Mouse (Mus musculus): ENCODE measurements around the gene Cops3. TPM values are rescaled to one million over a fixed set of nuclear protein-coding genes. Genes with fewer than 3 reads are reported as not detected.
"Not testable (repeated sequence)": the region's sequence is repeated elsewhere in the genome, so short reads cannot be mapped to it uniquely, and the experiment has no call there.

Cops3 gene
- total RNA-seq (2015; ENCODE audit: low replicate concordance) = 57.4 and 74.6 TPM in 2 replicates
- total RNA-seq (2017; ENCODE audit: low replicate concordance) = 40.9 and 42.7 TPM in 2 replicates

- peak; percentile 91 for ATAC-seq (replicated peaks; ENCODE audit: low FRiP score, poor library complexity, severe bottlenecking)
Measured at GRCm38 (mm10) chr11:59839459-59840126, at the start of gene Cops3. Cops3 (minus strand) TSS chr11:59839838.

- ATAC-seq (replicated peaks; ENCODE audit: low FRiP score, poor library complexity, severe bottlenecking) = no peak
Measured at GRCm38 (mm10) chr11:59888151-59888550, 48.5 kb upstream of the Cops3 start.

GRCm38 (mm10) chr11:59886952-59887351 is 47.3 kb upstream of the Cops3 start:
- no peak for ATAC-seq (replicated peaks; ENCODE audit: low FRiP score, poor library complexity, severe bottlenecking)

GRCm38 (mm10) chr11:59885217-59885986 is 45.8 kb upstream of the Cops3 start:
- ATAC-seq (replicated peaks; ENCODE audit: low FRiP score, poor library complexity, severe bottlenecking) = no peak

GRCm38 (mm10) chr11:59880031-59880430 is 40.4 kb upstream of the Cops3 start:
- 0 out of 2 replicates have a peak, but pooled peaks have one; percentile 48 for ATAC-seq (replicated peaks; ENCODE audit: low FRiP score, poor library complexity, severe bottlenecking)

GRCm38 (mm10) chr11:59872124-59872523 is 32.5 kb upstream of the Cops3 start:
- no peak for ATAC-seq (replicated peaks; ENCODE audit: low FRiP score, poor library complexity, severe bottlenecking)

- no peak for ATAC-seq (replicated peaks; ENCODE audit: low FRiP score, poor library complexity, severe bottlenecking)
Measured at GRCm38 (mm10) chr11:59864316-59864715, 24.7 kb upstream of the Cops3 start.

- ATAC-seq (replicated peaks; ENCODE audit: low FRiP score, poor library complexity, severe bottlenecking) = no peak
Measured at GRCm38 (mm10) chr11:59860467-59860866, 20.8 kb upstream of the Cops3 start.

GRCm38 (mm10) chr11:59852865-59853264 is 13.2 kb upstream of the Cops3 start:
- ATAC-seq (replicated peaks; ENCODE audit: low FRiP score, poor library complexity, severe bottlenecking) = no peak

- ATAC-seq (replicated peaks; ENCODE audit: low FRiP score, poor library complexity, severe bottlenecking) = peak; percentile 73
Measured at GRCm38 (mm10) chr11:59847891-59848884, 8.6 kb upstream of the Cops3 start.

GRCm38 (mm10) chr11:59847131-59847530 is 7.5 kb upstream of the Cops3 start:
- peak; percentile 60; the same call in 1 of the 2 replicates for ATAC-seq (replicated peaks; ENCODE audit: low FRiP score, poor library complexity, severe bottlenecking)

GRCm38 (mm10) chr11:59846311-59846710 is 6.7 kb upstream of the Cops3 start:
- ATAC-seq (replicated peaks; ENCODE audit: low FRiP score, poor library complexity, severe bottlenecking) = no peak

- peak; percentile 92 for ATAC-seq (replicated peaks; ENCODE audit: low FRiP score, poor library complexity, severe bottlenecking)
Measured at GRCm38 (mm10) chr11:59839008-59839458, 605 bp downstream of the Cops3 start, which contains the start of gene Nt5m. Nt5m (plus strand) TSS chr11:59839447.

- ATAC-seq (replicated peaks; ENCODE audit: low FRiP score, poor library complexity, severe bottlenecking) = no peak
Measured at GRCm38 (mm10) chr11:59838426-59838825, 1.2 kb downstream of the Cops3 start.

- not testable (repeated sequence) for ATAC-seq (replicated peaks; ENCODE audit: low FRiP score, poor library complexity, severe bottlenecking)
Measured at GRCm38 (mm10) chr11:59837789-59838188, 1.8 kb downstream of the Cops3 start.

- ATAC-seq (replicated peaks; ENCODE audit: low FRiP score, poor library complexity, severe bottlenecking) = no peak
Measured at GRCm38 (mm10) chr11:59821625-59822024, 18.0 kb downstream of the Cops3 start.

GRCm38 (mm10) chr11:59817916-59818315 is 21.7 kb downstream of the Cops3 start:
- ATAC-seq (replicated peaks; ENCODE audit: low FRiP score, poor library complexity, severe bottlenecking) = no peak

GRCm38 (mm10) chr11:59815482-59816065 is 24.1 kb downstream of the Cops3 start:
- ATAC-seq (replicated peaks; ENCODE audit: low FRiP score, poor library complexity, severe bottlenecking) = no peak

- ATAC-seq (replicated peaks; ENCODE audit: low FRiP score, poor library complexity, severe bottlenecking) = no peak
Measured at GRCm38 (mm10) chr11:59814936-59815335, 24.7 kb downstream of the Cops3 start.

Data from erythroid progenitor cell, adult 5-6 weeks (primary cell).